ENCODE assay signal across 12 mouse cellular contexts in the genomic region with DNA sequence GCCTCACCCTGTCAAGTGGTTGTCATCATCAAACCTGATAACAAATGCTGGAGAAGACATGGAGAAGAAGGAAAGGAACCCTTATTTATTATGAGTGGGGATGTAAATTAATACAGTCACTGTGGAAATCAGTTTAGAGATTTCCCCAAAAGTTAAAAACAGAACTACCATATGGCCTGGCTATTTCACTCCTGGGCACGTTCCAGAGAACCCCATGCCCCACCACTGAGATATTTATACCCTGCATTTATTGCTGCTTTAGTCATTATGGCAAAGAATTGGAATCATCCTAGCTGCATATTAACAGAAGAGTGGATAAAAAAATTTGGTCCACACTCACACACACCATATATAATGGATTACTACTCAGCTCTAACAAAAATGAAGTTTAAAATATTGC.
DNase-seq lines count a peak whose midpoint lies in the region.
"Had no signal": no experiment of that assay in that cellular context is flagged by ENCODE, and none has a peak within 500 bp of the region (broad histone marks: within the 10 kb centered on the region; RNA-seq: fewer than 3 reads in every experiment).

No protein-coding gene starts in this region.

- DNase-seq in cerebellum, adult 18-20 months = peak; percentile 49 to 52
- no peak for DNase-seq in cerebellum, postnatal 14 days
- DNase-seq in brain, adult 2 months (ENCODE audit: low read depth, low spot score) = peak; percentile 49
- DNase-seq in cerebellum, adult 8-10 months = peak; percentile 41
- peak; percentile 38 to 70 for DNase-seq in cerebellum, postnatal 25 days
- no peak for DNase-seq in frontal cortex, postnatal 14 days (ENCODE audit: low spot score in 2 of 2)
- DNase-seq in gastrocnemius, postnatal 36 days = no peak
- DNase-seq: adrenal gland, adult 8-10 months; adrenal gland, postnatal 25 days; forebrain, postnatal 0 days; gastrocnemius, postnatal 25 days; kidney, adult 2 months had no signal

- intact Hi-C loops in gastrocnemius, postnatal 36 days (cut with DNase I) = no loop called here

Comparison
In these comparisons a context has a peak if more than half of its experiments do, and no peak if none do; other contexts are left out.
1. DNase-seq: peak in cerebellum, adult 18-20 months (2 of 2), brain, adult 2 months (single experiment), cerebellum, adult 8-10 months (single experiment) and cerebellum, postnatal 25 days (2 of 2); none in cerebellum, postnatal 14 days (0 of 2), frontal cortex, postnatal 14 days (0 of 2) and gastrocnemius, postnatal 36 days (0 of 2).